Mouse (Mus musculus): ENCODE data around the gene Spindoc.
A peak's percentile ranks its signal among the peaks of the same experiment; 100 is the strongest.

The Spindoc gene

DNA sequence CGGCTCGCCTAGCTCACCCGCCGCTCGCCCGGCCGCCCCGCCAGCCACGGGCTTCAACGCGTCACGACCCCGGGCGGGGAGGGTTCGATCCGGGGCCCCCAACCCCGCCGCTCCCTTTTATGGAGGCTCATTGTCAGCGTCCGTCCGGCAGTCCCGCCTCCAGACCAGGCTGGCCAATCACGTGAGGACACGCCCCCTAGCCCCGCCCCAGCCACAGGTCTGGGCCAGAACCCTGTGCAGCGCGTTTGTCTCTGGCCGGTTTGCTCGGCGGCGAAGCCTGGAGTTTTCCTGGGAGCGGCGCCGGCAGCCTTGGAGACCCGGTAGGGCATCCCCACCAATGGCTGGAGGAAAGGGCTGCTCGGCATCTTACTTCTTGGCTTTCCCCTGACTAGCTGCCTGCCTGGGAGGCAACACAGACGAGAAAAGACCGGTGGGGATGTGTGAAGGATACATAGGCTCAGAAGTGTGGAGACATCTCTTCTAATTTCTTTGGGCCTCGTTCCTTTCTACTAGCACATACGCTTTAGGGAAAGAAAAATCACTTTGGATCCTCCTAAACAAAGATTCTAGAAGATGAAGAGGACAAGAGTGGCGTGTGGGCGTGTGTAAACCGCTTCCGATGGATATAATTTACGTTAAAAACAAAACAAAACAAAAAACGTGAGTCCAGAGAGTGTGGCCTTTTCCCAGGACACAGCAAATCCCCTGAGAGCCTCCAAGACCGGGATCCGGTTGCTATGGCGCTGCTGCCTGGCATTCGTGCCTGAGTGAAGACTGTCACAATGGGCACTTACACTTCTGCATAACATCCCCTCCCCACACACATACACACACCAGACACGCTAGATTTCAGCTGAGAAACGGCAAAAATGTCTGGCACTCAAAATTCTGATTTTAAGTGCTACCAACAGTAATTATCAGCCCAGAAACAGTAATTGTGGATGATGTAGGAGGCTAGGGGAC, at the start of gene Spindoc:
Gene Spindoc, minus strand, starts transcription at position 92 of the 963 bp plus-strand sequence.
- peak; percentile 93 for DNase-seq (ENCODE audit: extremely low read depth, insufficient read length, low spot score)

DNA sequence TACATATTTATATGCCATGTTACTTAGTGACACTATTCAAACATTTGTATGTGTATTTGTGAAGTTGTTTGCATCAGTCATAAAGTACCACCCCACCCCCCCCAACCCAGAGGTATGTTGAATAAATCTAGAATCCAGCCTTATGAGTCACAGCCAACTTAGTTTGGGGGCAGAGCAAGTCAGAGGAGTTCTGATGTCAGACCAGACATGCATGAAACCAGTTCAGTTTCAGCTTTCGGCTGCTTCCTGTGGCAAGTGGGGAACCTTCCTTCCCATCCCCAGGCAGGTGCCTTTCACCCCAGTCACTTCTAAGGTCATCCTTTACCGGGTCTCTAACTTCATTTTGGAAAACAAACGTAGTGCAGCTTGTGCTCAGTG, 42.6 kb upstream of the Spindoc start:
- DNase-seq (ENCODE audit: extremely low read depth, insufficient read length, low spot score) = no peak

DNA sequence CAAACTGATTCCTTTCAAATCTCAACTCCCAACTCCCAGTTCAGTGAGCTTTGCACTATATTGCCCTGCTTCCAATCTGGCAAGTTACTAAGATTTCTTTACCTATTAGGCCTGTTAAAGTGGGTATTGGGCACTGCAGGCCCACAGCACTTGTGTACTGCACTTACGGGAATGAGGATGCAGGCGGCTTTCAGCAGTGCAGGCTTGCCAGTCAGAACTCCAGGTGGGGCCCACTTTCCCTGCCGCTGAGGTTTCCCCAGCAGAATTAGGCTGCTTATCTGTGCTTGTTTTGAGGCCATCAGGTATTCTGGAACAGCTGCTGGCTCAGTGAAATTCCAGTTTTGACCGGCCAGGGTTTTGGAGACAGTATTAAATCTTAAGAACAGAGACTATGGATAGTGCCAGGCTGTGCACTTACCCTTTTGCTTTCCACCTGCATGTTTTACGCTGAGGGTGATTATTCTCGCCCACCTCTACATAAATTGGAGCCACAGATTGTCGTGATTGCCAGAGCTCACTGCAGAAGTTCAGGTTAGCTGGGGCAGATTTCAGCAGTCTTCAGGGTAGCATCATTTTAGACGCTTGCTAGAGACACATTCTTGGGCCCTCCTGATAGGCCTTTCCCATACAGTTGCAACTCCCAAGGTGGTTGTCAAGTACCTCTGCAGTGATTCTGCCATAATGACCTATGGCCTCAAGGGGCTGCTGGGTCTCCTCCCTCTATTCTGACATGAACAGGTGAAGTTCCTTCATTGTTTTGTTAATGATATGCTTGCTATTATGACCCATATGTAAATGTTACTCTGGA, 42.0 kb upstream of the Spindoc start:
- DNase-seq (ENCODE audit: extremely low read depth, insufficient read length, low spot score) = no peak

DNA sequence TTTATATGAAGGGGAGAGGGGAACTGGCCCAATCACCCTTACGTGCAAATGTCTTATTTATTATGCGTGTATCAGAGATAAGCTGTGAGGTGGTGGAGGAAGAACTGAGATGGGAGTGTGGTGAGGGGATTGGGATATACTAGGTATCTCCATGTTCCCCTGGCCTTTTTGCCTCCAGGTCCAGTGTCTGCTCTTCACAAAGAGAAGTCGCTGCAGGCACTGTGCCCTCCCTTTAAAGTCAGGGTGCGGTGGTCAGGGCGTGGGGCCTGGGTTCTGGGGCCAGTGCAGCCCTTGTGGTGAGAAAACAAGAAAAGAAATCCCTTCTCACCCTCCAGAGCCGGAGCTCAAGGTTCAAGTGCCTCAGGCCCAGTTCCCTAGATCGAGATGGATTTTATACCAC, 41.3 kb upstream of the Spindoc start:
- no peak for DNase-seq (ENCODE audit: extremely low read depth, insufficient read length, low spot score)

DNA sequence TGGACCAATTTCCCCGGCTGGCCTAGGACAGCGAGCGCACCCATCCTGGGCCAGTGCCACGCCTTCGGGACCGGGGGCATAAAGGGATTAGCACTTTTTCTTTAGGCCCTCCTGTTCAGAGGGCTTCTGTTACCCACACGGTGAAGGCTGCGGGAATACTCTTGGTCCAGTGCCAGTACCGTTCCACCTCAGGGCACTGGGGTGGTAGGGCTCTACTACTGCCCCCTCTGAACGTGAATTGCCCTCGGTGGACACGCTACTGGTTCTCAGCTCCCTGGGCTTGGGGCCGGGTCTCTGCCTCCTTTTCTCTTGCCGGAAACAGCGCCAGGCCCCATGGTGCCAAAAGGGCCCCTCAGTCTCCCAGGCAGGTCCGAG, 40.8 kb upstream of the Spindoc start:
- no peak for DNase-seq (ENCODE audit: extremely low read depth, insufficient read length, low spot score)

DNA sequence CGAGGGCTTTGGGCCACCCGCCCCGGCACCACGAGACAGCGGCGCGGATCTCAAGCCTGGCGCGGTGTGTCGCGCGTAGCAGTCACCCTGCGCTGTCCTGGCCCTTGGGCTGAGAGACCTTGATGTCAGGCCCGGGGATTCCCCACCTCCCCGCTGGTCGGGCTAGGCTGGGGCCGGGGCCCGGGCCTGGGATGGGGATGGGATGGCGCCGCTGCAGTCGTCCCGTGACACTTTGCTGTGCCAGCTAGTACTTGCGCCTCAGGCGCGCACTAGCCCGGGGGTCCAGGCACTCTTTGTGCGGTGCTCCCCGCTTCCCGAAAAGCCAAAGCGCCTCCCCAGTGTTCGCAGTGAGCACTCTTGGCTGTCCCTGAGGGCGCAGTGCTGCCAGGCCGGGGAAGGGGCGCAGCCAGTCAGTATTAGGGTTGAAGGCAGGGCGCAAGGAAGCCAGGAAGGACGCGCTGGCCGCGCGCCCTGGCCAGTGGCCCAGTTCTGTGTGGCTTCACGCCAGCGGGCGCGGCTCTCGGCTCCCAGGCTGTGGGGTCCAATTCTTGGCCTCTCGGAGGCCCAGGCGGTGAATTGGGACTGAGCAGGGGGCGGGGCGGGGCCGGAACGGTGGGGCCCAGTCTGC, 40.3 kb upstream of the Spindoc start:
- peak; percentile 54 for DNase-seq (ENCODE audit: extremely low read depth, insufficient read length, low spot score)

DNA sequence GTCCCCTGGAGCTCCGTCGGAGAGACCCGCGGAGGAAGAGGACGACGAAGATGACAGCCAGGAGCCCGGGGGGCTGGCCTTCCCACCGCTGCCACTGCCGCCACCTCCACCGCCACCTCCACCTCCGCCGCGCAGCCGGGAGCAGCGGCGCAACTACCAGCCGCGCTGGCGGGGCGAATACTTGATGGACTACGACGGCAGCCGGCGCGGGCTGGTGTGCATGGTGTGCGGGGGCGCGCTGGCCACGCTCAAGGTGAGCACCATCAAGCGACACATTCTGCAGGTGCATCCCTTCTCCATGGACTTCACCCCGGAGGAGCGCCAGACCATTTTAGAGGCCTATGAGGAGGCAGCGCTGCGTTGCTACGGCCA, 39.8 kb upstream of the Spindoc start:
- DNase-seq (ENCODE audit: extremely low read depth, insufficient read length, low spot score) = no peak

DNA sequence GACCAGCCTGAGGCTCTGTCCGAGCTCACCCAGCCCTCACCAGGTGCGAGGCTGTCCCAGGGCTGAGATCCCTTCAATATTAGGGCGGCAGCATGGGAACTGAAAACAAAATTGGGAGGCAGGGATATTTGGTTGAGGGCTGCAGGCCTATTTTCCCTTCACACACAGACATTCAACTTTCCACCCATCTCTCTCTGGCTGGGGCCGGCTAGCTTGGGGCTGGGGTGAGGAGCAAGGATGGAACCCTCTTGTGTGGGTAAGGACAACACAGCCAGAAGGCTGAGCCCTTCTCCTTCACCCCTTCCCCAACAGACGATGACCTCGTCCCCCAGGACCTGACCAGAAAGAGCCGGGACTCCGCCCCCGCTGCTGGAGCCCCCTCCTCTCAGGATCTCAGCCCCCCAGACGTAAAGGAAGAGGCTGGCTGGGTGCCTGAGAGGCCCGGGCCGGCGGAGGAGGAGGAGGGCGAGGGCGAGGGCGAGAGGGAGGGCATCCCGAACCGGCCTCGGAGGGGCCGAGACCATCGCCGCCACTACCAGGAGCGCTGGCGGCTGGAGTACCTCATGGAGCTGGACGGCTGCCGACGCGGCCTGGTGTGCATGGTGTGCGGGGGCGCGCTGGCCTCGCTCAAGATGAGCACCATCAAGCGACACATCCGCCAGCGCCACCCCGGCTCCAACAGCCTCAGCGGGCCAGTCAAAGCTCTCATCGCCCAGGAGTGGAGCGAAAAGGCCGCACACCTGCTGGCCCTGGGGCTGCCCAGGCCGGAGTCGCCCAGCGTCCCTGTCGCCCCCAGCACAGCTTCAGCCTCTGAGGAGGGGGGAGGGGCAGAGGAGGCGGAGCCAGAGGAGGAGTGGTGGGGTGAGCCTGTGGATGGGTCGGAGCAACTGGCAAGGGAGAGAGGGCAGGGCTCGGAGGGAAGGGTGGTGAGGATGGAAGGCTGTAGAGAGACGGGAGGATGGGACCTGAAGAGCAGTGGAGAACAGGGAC, 39.1 kb upstream of the Spindoc start:
- no peak for DNase-seq (ENCODE audit: extremely low read depth, insufficient read length, low spot score)

DNA sequence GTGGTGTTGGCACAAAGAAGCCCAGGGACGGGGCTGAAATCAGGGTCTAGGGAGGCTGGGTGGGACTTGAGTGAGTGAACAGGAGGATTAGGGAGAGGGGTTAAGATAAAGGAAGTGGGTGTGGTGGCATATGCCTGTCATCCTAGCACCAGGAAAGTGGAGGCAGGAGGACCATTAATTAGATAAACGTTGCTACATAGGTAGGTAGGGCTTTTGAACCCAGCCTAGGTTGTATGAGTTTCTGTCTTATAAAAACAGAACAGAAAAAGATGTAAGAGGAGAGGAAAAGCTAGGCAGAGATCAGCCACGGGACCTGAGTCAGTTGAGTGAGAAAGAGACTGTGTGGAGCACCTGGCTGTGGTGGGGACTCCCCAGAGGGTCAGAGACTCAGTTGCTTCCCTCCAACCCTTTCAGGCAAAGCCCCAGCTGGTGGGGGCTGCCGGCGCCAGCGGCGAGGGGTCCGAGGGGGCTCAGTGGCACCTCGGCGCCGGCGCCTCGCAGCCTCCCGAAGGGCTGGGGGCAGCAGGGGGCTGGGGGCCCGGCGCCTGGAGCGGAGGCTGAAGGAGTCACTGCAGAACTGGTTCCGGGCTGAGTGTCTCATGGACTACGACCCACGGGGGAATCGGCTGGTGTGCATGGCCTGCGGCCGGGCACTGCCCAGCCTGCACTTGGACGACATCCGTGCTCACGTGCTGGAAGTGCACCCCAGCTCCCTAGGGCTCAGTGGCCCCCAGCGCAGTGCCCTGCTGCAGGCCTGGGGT, 38.2 kb upstream of the Spindoc start:
- DNase-seq (ENCODE audit: extremely low read depth, insufficient read length, low spot score) = no peak

DNA sequence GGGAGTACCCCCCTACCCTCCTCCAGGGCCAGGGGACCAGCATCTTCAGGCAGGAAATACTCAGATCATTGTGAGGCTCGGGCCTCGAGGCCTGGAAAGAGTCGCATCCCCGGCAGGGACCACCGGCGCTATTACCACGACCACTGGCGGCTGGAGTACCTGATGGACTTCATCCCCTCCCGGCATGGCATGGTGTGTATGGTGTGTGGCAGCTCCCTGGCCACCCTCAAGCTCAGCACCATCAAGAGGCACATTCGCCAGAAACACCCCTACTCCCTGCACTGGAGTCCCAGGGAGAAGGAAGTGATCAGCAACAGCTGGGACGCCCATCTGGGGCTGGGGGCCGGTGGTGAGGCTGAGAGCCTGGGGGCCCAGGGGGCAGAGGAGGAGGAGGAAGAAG, 37.3 kb upstream of the Spindoc start:
- no peak for DNase-seq (ENCODE audit: extremely low read depth, insufficient read length, low spot score)

DNA sequence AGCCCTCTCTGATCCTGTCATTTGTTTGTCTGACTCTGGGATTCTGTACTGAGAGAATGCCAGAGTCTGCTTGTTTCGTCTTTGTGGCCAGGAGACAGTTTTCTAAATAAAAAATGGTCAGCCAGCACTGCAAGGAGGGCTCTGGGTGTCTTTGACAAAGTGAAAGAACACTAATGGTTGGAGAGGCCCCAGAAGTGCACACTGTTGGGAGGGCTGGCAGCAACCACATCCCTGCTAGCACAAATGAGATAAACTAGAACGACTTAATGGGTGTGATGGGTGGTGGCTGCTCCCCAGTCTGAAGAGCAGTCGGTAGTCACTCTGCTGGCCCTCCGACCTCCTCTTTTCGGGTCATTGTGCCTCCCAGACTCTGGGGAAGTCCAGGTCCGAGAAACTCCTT, 36.3 kb upstream of the Spindoc start:
- DNase-seq (ENCODE audit: extremely low read depth, insufficient read length, low spot score) = no peak

DNA sequence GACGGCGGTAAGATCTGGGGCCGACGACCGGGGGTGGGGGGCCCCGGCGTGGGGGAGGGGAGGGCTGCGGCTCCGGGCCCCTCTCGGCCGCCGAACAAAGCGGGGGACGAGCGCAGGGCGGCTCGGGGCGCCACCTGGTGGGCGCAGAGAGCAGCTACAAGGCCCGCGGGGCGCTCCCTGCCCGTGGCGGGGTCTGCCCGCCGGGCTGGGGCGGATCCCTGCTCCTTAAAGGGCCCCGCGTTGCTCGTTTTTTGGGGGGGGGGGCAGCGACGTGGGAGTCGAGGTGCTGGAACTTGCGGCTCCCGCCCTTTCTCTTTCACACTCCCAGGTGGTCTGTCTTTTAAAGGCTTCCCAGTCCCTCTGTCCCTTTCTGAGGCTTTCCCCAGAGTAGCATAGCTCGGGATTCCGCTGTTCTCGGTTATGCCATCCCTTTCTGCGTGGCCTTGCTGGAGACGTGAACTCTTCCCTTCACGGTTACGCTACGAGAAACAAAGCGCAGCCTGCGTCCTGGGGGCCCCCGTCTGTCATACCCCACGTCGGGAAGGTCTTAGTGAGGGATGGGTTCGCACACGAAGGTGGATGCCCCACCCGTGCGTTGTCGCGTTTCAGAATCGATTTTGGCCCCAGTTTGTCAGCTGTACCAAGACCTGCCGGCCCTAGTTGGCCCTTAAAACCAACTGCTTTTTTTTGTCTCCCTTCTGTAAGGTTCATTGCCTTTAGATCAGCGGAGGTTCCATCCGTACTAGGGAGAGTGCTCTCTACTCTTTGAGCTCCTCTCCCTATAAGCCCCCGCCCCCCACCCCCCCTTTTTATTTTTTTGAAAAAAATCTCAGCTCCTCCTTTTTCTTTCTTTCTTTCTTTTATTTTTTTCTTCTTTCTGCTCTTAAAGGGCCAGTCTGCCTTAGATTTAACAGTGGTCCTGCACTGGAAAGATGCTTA, 35.4 kb upstream of the Spindoc start:
- peak; percentile 76 for DNase-seq (ENCODE audit: extremely low read depth, insufficient read length, low spot score)

DNA sequence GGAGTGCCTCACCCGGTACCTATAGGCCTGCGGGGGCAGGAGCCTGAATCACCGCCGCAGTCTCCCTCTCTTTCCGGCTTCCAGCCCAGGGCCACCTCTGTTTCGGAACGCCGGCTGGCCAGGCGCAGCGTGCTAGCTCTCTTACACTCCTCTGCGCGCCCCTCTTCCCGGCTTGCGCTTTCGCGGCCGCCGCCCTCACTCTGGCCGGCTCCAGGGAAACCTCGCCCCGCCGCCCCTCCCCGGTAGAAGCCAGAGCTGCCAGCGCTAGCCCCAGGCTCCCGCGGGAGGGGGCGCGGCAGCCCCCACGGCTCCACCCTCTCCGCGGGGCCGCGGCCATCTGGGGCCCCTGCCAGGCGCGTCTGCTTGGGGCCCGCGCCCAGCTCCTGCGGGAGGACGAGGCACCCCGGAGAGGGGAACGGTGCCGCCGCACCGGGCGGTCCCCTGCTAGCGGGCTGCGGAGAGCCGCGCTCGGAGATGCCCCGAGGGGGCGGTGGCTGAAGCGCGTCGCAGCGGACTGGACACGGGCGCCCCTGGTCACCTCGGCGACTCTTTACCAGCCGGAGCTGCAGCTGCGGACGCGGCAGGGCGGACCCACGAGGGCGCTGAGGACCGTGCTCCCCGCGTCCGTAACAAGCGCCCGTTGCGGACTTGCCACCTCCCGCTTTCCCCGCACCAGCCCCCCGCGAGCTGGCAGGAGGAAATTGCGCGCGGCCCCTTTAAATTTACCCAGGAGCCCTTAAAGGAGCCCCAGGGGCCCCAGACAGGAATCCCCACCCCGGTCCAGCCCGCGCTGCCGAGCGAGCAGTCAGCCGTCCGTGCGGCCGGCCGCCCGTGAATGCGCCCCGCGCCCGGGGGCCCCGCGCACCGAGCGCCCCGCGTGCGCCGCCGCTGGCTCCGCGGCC, 34.3 kb upstream of the Spindoc start, which contains the start of gene 2700081O15Rik:
Gene 2700081O15Rik, plus strand, starts transcription at position 792 of the 902 bp plus-strand sequence.
- peak; percentile 88 for DNase-seq (ENCODE audit: extremely low read depth, insufficient read length, low spot score)

DNA sequence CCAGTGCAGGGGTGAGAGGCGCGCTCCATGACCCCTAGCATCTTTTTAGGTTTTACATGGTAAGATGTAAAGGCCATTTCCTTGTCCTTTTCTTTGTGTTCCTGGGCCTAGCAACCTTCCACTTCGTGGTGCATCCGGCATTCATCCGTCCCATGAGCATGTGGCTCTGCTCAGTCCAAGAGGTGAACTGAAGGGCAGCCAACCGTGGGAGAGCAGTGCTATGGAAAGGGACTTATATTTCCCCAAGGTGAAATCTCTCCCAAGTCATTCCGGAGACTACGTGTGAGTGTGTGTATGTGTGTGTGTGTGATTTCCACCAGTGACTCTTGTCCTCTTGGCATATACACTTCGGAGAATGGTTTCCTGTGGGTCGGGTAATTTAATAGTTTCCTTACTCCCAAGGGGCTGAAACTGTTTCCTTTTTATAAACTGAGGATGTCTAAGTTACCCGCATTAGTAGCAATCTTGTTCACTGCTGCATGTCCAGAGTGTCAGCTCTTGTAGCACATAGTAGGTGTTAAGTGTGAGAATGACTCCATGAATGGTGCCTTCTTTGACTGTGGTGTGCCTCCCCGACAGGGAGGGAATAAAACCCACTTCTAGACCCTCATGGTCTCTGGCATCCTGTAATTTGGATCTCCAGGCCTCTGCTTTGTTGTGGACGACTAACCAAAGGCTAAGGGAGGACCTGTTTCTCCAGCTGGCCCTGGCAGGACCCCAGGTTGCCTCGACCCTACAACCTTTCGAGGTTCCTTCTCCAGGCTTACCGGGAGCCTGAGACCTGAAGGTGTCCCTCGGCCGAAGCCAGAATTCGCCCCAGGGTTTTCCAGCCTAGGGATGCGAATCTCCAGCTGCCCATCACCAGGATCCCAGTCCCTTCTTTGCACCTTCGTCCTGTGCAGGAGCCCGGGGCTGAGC, 33.4 kb upstream of the Spindoc start:
- no peak for DNase-seq (ENCODE audit: extremely low read depth, insufficient read length, low spot score)

DNA sequence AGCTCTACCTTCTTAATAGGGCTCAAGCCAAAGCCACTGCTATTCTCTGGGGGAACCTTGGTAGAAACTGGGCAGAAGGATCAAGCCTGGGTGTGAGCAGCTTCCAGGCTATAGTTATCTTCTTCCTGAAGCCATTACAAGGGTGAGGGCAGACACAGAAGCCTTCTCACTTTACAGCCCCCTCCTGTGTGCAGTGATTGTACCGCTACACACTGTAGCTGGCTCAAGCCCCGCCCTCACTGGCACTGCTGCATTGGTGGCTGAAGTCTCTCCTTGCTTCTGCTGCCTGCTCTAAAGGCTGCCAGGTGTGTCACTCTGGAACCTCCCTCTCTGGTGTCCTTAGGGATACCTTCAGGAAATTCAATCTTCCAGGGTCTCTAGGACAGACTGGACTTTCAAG, 29.6 kb upstream of the Spindoc start:
- no peak for DNase-seq (ENCODE audit: extremely low read depth, insufficient read length, low spot score)

DNA sequence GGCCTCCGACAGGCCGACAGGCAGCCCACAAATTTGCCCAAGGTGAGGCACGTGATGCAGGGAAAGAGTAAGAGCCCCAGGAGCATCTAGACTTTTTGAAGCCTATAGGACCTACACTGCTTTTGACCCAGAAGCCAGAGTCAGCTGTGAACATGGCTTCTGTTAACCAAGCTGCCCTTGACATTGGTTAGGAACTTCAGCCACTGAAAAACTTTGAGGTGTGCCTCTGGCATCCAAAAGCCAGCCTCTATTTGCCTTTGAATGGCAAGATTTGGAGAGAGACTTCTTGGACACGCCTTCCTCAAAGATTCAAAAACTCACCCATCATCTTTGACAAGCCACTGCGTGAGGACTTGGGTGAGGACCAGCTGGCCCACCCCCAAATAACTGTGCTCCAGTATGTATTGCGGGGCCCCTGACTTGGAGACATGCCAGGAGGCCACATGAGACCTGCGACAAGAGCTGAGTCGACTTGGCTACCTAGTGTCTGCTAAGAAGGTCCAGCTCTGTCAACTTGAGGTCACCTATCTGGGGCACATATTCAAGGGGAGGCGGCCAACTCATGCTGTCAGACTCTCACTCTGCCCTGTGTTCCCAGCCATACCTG, 21.9 kb upstream of the Spindoc start:
- no peak for DNase-seq (ENCODE audit: extremely low read depth, insufficient read length, low spot score)

Measured in 3134 (cell line).